Mouse (Mus musculus) cerebral cortex, adult 2 months (tissue): ENCODE data around the gene Anks1b.

ENCODE experiments used
- WGBS: fragments of 180-500 bp; shearing (Covaris S2); methylation state at CpG from one replicate; pipeline ENCODE4 v1.1.7; 2018; 5-methylcytosine and 5-hydroxymethylcytosine counted together

Gene Anks1b

GRCm38 (mm10) chr10:90880854-90881560 lies 1007.7 kb downstream of the Anks1b start:
- WGBS = 31% methylated on average over 8 of the region's 8 CpGs

GRCm38 (mm10) chr10:90889566-90889965 lies 1016.3 kb downstream of the Anks1b start:
- 58% methylated on average over 5 of the region's 5 CpGs for WGBS

GRCm38 (mm10) chr10:90892728-90893127 lies 1019.4 kb downstream of the Anks1b start:
- WGBS = 32% methylated on average over 11 of the region's 11 CpGs

GRCm38 (mm10) chr10:90897894-90898293 lies 1024.6 kb downstream of the Anks1b start:
- WGBS = 38% methylated on average over 3 of the region's 3 CpGs

GRCm38 (mm10) chr10:90907381-90907780 lies 1034.1 kb downstream of the Anks1b start:
- WGBS = 55% methylated on average over 8 of the region's 8 CpGs

GRCm38 (mm10) chr10:90923476-90923875 lies 1050.2 kb downstream of the Anks1b start:
- WGBS = 41% methylated on average over 7 of the region's 7 CpGs

- 55% methylated on average over 5 of the region's 5 CpGs for WGBS
These were observed 1059.8 kb downstream of the Anks1b start for GRCm38 (mm10) chr10:90933088-90933487.

- 63% methylated on average over 13 of the region's 13 CpGs for WGBS
These were observed 1061.4 kb downstream of the Anks1b start for GRCm38 (mm10) chr10:90934678-90935077.

- WGBS = 63% methylated on average over 5 of the region's 5 CpGs
These were observed 1064.6 kb downstream of the Anks1b start for GRCm38 (mm10) chr10:90937721-90938460.

- WGBS = 49% methylated on average over 15 of the region's 15 CpGs
These were observed 1067.5 kb downstream of the Anks1b start for GRCm38 (mm10) chr10:90940521-90941520.

GRCm38 (mm10) chr10:90942001-90942700 lies 1068.8 kb downstream of the Anks1b start:
- 61% methylated on average over 14 of the region's 14 CpGs for whole genome bisulfite sequencing

- 53% methylated on average over 6 of the region's 6 CpGs for WGBS
These were observed 1073.7 kb downstream of the Anks1b start for GRCm38 (mm10) chr10:90947043-90947442.

GRCm38 (mm10) chr10:90947608-90948373 lies 1074.5 kb downstream of the Anks1b start:
- 63% methylated on average over 18 of the region's 18 CpGs for WGBS

- WGBS = 86% methylated on average over 15 of the region's 15 CpGs
These were observed 1079.9 kb downstream of the Anks1b start for GRCm38 (mm10) chr10:90953103-90953709.

GRCm38 (mm10) chr10:90953821-90954220 lies 1080.5 kb downstream of the Anks1b start:
- 50% methylated on average over 6 of the region's 6 CpGs for WGBS

GRCm38 (mm10) chr10:90960374-90960773 lies 1087.1 kb downstream of the Anks1b start:
- 46% methylated on average over 7 of the region's 7 CpGs for WGBS

- WGBS = 21% methylated on average over 9 of the region's 9 CpGs
These were observed 1091.2 kb downstream of the Anks1b start for GRCm38 (mm10) chr10:90964511-90964910.

GRCm38 (mm10) chr10:90965671-90966315 lies 1092.5 kb downstream of the Anks1b start:
- WGBS = 39% methylated on average over 14 of the region's 14 CpGs

GRCm38 (mm10) chr10:90966821-90967220 lies 1093.5 kb downstream of the Anks1b start:
- WGBS = 15% methylated on average over 9 of the region's 9 CpGs
